Mouse (Mus musculus): Measurements from ENCODE around the gene Tmbim7.

DNA sequence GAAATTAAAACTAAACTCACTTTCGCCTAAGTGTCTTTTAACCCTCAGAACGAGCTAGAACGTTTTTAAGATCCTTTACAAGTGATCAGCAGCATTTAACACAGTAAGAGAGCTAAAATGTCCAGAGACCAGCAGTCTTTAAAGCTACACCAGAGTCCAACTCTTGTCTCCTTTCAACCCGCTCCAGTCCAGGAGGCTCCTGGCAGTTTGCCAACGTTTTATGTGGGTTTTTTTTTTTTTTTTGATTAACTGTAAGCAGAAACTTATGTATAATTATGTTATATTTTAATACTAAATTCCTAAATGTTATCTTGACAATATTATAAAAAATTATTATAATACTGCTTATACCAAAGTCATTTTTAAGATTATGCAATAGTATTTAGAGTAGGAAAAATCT lies 77.8 kb downstream of the Tmbim7 start:
- TF ChIP-seq POLR2A (IDR thresholded peaks at IDR 0.05; ENCODE audit: extremely low read depth, insufficient read depth, low read length) (no peak), CTCF (IDR thresholded peaks at IDR 0.05; ENCODE audit: extremely low read depth, insufficient read depth, low read length) (no peak)
